Mouse (Mus musculus) left cerebral cortex, adult 18-20 months (tissue): ENCODE data around the gene Zswim8. TPM values are rescaled to one million over a fixed set of nuclear protein-coding genes. Genes with fewer than 3 reads are reported as not detected.

Experiments
- DNase-seq, 2 experiments: peaks; one replicate each; pipeline ENCODE4 v3.0.0; 2021 to 2022; ENCODE audit warnings: low spot score in 2 of 2, mixed read lengths in 1 of 2
- microRNA-seq, 2 experiments: library from miRNA; unstranded; fragments of <30 nt; microRNA quantifications; one replicate each; pipeline ENCODE4 v1.2.0; 2021
- total RNA-seq, 2 experiments: library from RNA; stranded (reverse); gene quantifications; 2 replicates each; pipeline ENCODE4 v1.2.3; 2021

Gene Zswim8
- total RNA-seq, 2 experiments from 2014 or later, result 151 to 155 TPM

- peak; percentile 24 to 61 for DNase-seq
These were observed 61.2 kb downstream of the Zswim8 start for GRCm38 (mm10) chr14:20768581-20768980.

- no peak for DNase-seq
These were observed 64.6 kb downstream of the Zswim8 start for GRCm38 (mm10) chr14:20771941-20772340.

- DNase-seq, result no peak
These were observed 65.5 kb downstream of the Zswim8 start for GRCm38 (mm10) chr14:20772808-20773207.

Small RNA genes lying within 50 kb of the gene (microRNA-seq; reads per million reads assigned to microRNA genes)
- 0 to 1.5 reads per million in 2 experiments for gene Mir6946

Other genes with a start within 250 kb of the Zswim8 start
- 10 to 100 TPM; 70.5 to 78.1 TPM for gene Anxa7, start 227.4 kb upstream of the Zswim8 start, total RNA-seq
- under 1 TPM; 0.72 to 0.96 TPM for gene Mss51, start 210.7 kb upstream of the Zswim8 start, total RNA-seq
- gene Ppp3cb, start 161.0 kb upstream of the Zswim8 start, total RNA-seq, result 100 to 1,000 TPM; 282 to 285 TPM
- gene Usp54, start 66.5 kb upstream of the Zswim8 start, total RNA-seq, result 10 to 100 TPM; 39.4 to 44.2 TPM
- not detected for gene Myoz1, start 51.0 kb upstream of the Zswim8 start, total RNA-seq
- under 1 TPM; 0.21 to 0.28 TPM for gene Synpo2l, start 39.2 kb upstream of the Zswim8 start, total RNA-seq
- gene Sec24c, start 33.2 kb upstream of the Zswim8 start, total RNA-seq, result 100 to 1,000 TPM; 102 to 110 TPM
- gene Fut11, start 12.6 kb upstream of the Zswim8 start, total RNA-seq, result 10 to 100 TPM; 17.2 to 18.0 TPM
- 10 to 100 TPM; 47.0 to 55.4 TPM for gene Chchd1, start 4.5 kb upstream of the Zswim8 start, total RNA-seq
- gene Ndst2, start 27.0 kb downstream of the Zswim8 start, total RNA-seq, result 10 to 100 TPM; 16.4 to 16.8 TPM
- gene Camk2g, start 86.5 kb downstream of the Zswim8 start, total RNA-seq, result 100 to 1,000 TPM; 315 to 361 TPM
- 1 to 10 TPM; 7.7 to 8.2 TPM for gene Plau, start 129.1 kb downstream of the Zswim8 start, total RNA-seq
- gene Vcl, start 221.8 kb downstream of the Zswim8 start, total RNA-seq, result 10 to 100 TPM; 21.7 to 26.0 TPM